Mouse (Mus musculus): ENCODE measurements around the gene Fam98a.

- TF ChIP-seq POLR2A (IDR thresholded peaks at IDR 0.05; ENCODE audit: low read depth, low read length) (no peak), CTCF (IDR thresholded peaks at IDR 0.05; ENCODE audit: borderline replicate concordance, insufficient read depth, low read length) (no peak)
These were observed 6.3 kb upstream of the Fam98a start for GRCm38 (mm10) chr17:75558041-75558440.
